Mouse (Mus musculus) ES-CJ7 (cell line): ENCODE results near the gene Vmn1r73.

Experiments used
- DNase-seq: peaks from one replicate; pipeline ENCODE4 v3.0.0; 2011; ENCODE audit warnings: low read depth, low spot score

Gene Vmn1r73

GRCm38 (mm10) chr7:11729966-11730365 lies at the start of gene Vmn1r73:
Vmn1r73 (plus strand) TSS chr7:11730266.
- DNase-seq: no peak
